ENCODE assay signal across 9 mouse cellular contexts in genomic region chr11:75796536-75797246, GRCm38 (mm10). TPM values are rescaled to one million over a fixed set of nuclear protein-coding genes. Genes with fewer than 3 reads are reported as not detected.
A peak's percentile ranks its signal among the peaks of the same experiment; 100 is the strongest.
DNase-seq lines count a peak whose midpoint lies in the region; ATAC-seq and TF ChIP-seq lines count a peak whose summit lies in the region.
"Had no signal": no experiment of that assay in that cellular context is flagged by ENCODE, and none has a peak within 500 bp of the region (broad histone marks: within the 10 kb centered on the region; RNA-seq: fewer than 3 reads in every experiment).

No protein-coding gene starts in this region.

- no peak for ATAC-seq in liver, embryonic 12.5 days
- no peak for ATAC-seq in neural tube, embryonic 13.5 days (ENCODE audit: low read depth)

- peak overlapping the region; percentile 73 for H3K4me3 ChIP-seq in cerebellum, adult 2 months (replicated peaks; ENCODE audit: insufficient read depth, low read depth, low read length)
- no peak overlapping the region for H3K4me3 ChIP-seq in liver, adult 2 months (ENCODE audit: insufficient read depth, low read depth, low read length)
- no peak overlapping the region for H3K4me3 ChIP-seq in liver, embryonic 12.5 days
- 0 out of 2 replicates have a peak overlapping the region, but pooled peaks have one; percentile 54 for H3K4me3 ChIP-seq in hindbrain, embryonic 10.5 days
- peak overlapping the region; percentile 50 for H3K4me3 ChIP-seq in neural tube, embryonic 13.5 days

- H3K27ac ChIP-seq in cerebellum, adult 2 months (ENCODE audit: insufficient read depth, low read length), result 0 out of 2 replicates have a peak overlapping the region, but pooled peaks have one; percentile 66
- no peak overlapping the region for H3K27ac ChIP-seq in liver, adult 2 months (replicated peaks; ENCODE audit: insufficient read depth, low read depth, low read length)
- no peak overlapping the region for H3K27ac ChIP-seq in liver, embryonic 12.5 days
- no peak overlapping the region for H3K27ac ChIP-seq in hindbrain, embryonic 10.5 days
- H3K27ac ChIP-seq in neural tube, embryonic 13.5 days (replicated peaks), result no peak overlapping the region

- DNase-seq in cerebellum, adult 2 months, result no peak
- DNase-seq in cerebellum, postnatal 36 days, result no peak
- DNase-seq in liver, adult 2 months (ENCODE audit: extremely low read depth, low read depth, low spot score), result peak; percentile 4
- no peak for DNase-seq in hindbrain, embryonic 10.5 days (ENCODE audit: low spot score)
- DNase-seq in adrenal gland, postnatal 10 days, result no peak
- DNase-seq in frontal cortex, postnatal 25 days (ENCODE audit: low spot score in 2 of 2), result no peak
- DNase-seq: kidney, adult 11 months had no signal

- 85% methylated on average over 13 of the region's 13 CpGs for WGBS in cerebellum, adult 2 months
- WGBS in liver, adult 2 months, result 75% methylated on average over 13 of the region's 13 CpGs
- WGBS in liver, embryonic 12.5 days (ENCODE audit: insufficient replicate concordance), result 55% methylated on average over 13 of the region's 13 CpGs
- WGBS in hindbrain, embryonic 10.5 days, result 74% methylated on average over 13 of the region's 13 CpGs
- 74% methylated on average over 13 of the region's 13 CpGs for WGBS in neural tube, embryonic 13.5 days

- no peak overlapping the region for H3K9ac ChIP-seq in liver, adult 2 months (ENCODE audit: low read depth, low read length)
- no peak overlapping the region for H3K9ac ChIP-seq in liver, embryonic 12.5 days
- H3K9ac ChIP-seq in neural tube, embryonic 13.5 days, result peak overlapping the region; percentile 73; the same call in 1 of the 2 replicates

- no peak overlapping the region for H3K4me2 ChIP-seq in liver, embryonic 12.5 days
- peak overlapping the region; percentile 62 for H3K4me2 ChIP-seq in neural tube, embryonic 13.5 days

- H3K36me3 ChIP-seq in liver, adult 2 months (ENCODE audit: control insufficient read depth, insufficient read depth, low read length), result no peaks in the 10 kb centered on the region
- H3K36me3 ChIP-seq in liver, embryonic 12.5 days, result no peaks in the 10 kb centered on the region
- H3K36me3 ChIP-seq in hindbrain, embryonic 10.5 days, result no peaks in the 10 kb centered on the region
- H3K36me3 ChIP-seq in neural tube, embryonic 13.5 days, result no peaks in the 10 kb centered on the region

- TF ChIP-seq POLR2A in cerebellum, adult 2 months (IDR thresholded peaks at IDR 0.05; ENCODE audit: borderline replicate concordance, insufficient read depth, low read length), result no peak
- TF ChIP-seq POLR2A in liver, adult 2 months (IDR thresholded peaks at IDR 0.05; ENCODE audit: extremely low read depth, insufficient read depth, low read length), result no peak

- 0 out of 2 replicates have a peak, but pooled peaks cover 4% of the 10 kb centered on the region for H3K27me3 ChIP-seq in cerebellum, adult 2 months (ENCODE audit: control insufficient read depth, insufficient read depth, low read length)
- H3K27me3 ChIP-seq in liver, adult 2 months (ENCODE audit: control insufficient read depth, insufficient read depth, low read length), result peaks cover 15% of the 10 kb centered on the region
- peaks cover 82% of the 10 kb centered on the region for H3K27me3 ChIP-seq in liver, embryonic 12.5 days (replicated peaks)
- peaks cover 82% of the 10 kb centered on the region for H3K27me3 ChIP-seq in hindbrain, embryonic 10.5 days (ENCODE audit: insufficient read depth, poor library complexity, severe bottlenecking)
- H3K27me3 ChIP-seq in neural tube, embryonic 13.5 days, result peaks cover 60% of the 10 kb centered on the region

- H3K9me3 ChIP-seq in liver, embryonic 12.5 days (replicated peaks), result no peaks in the 10 kb centered on the region
- no peaks in the 10 kb centered on the region for H3K9me3 ChIP-seq in hindbrain, embryonic 10.5 days
- no peaks in the 10 kb centered on the region for H3K9me3 ChIP-seq in neural tube, embryonic 13.5 days

- H3K79me2 ChIP-seq in liver, adult 2 months (ENCODE audit: control insufficient read depth, insufficient read depth, low read length), result no peaks in the 10 kb centered on the region

- no peak for TF ChIP-seq CTCF in cerebellum, adult 2 months (IDR thresholded peaks at IDR 0.05; ENCODE audit: borderline replicate concordance, insufficient read depth, low read depth, low read length)
- no peak for TF ChIP-seq CTCF in liver, adult 2 months (IDR thresholded peaks at IDR 0.05; ENCODE audit: low read depth, low read length)

- H3K4me1 ChIP-seq in cerebellum, adult 2 months (ENCODE audit: control insufficient read depth, insufficient read depth, low read length), result peaks cover 14% of the 10 kb centered on the region
- H3K4me1 ChIP-seq in liver, adult 2 months (ENCODE audit: control insufficient read depth, insufficient read depth, low read length), result no peaks in the 10 kb centered on the region
- peaks cover 11% of the 10 kb centered on the region; the same call in 1 of the 2 replicates for H3K4me1 ChIP-seq in liver, embryonic 12.5 days
- H3K4me1 ChIP-seq in hindbrain, embryonic 10.5 days (replicated peaks), result peaks cover 61% of the 10 kb centered on the region
- peaks cover 30% of the 10 kb centered on the region for H3K4me1 ChIP-seq in neural tube, embryonic 13.5 days (replicated peaks)

RNA-seq across cellular contexts. Expression of gene Doc2b, which starts 0.8 kb away (rescaled TPM):
- polyA plus RNA-seq in cerebellum, adult 2 months (2012; rRNA removed), result 32.1 and 36.7 TPM in 2 replicates
- 0.09 and 0.13 TPM in 2 replicates for total RNA-seq in liver, adult 2 months (2014; rRNA removed)
- polyA plus RNA-seq in liver, adult 2 months (2012; rRNA removed), result 0.05 and 0.07 TPM in 2 replicates
- 0.05 and 0.12 TPM in 2 replicates for polyA plus RNA-seq in liver, embryonic 12.5 days (2016; fragmentation: Nextera tagmentation; extraction: Ambion mirVana)
- polyA plus RNA-seq in hindbrain, embryonic 10.5 days (2016; fragmentation: Nextera tagmentation; extraction: Ambion mirVana), result 0.39 and 0.45 TPM in 2 replicates
- 0.92 and 0.99 TPM in 2 replicates for polyA plus RNA-seq in neural tube, embryonic 13.5 days (2015; fragmentation: Nextera tagmentation; extraction: Ambion mirVana)
- total RNA-seq in adrenal gland, postnatal 10 days (2021), result 10 to 100 TPM; 13.6 to 20.3 TPM

Comparison
In these comparisons a context has a peak if more than half of its experiments do, and no peak if none do; other contexts are left out.
1. H3K4me3 ChIP-seq: peak in cerebellum, adult 2 months (single experiment), hindbrain, embryonic 10.5 days (single experiment) and neural tube, embryonic 13.5 days (single experiment); none in liver, adult 2 months (single experiment) and liver, embryonic 12.5 days (single experiment).
2. RNA of gene Doc2b, which starts 0.8 kb away (polyA plus RNA-seq): 32.1 to 36.7 TPM in cerebellum, adult 2 months; 0.92 to 0.99 TPM in neural tube, embryonic 13.5 days, 0.39 to 0.45 TPM in hindbrain, embryonic 10.5 days, 0.05 to 0.12 TPM in liver, embryonic 12.5 days and 0.05 to 0.07 TPM in liver, adult 2 months; every median in the first group is over 10 times any median in the second.